19 mouse cellular contexts compared by ENCODE assay signal in genomic region chr16:90863036-90863435, GRCm38 (mm10). TPM values are rescaled to one million over a fixed set of nuclear protein-coding genes. Genes with fewer than 3 reads are reported as not detected.
"Had no signal": no experiment of that assay in that cellular context is flagged by ENCODE, and none has a peak within 500 bp of the region (broad histone marks: within the 10 kb centered on the region; RNA-seq: fewer than 3 reads in every experiment).

No protein-coding gene starts in this region.

- H3K36me3 ChIP-seq: limb, embryonic 12.5 days; limb, embryonic 15.5 days; liver, embryonic 13.5 days; midbrain, embryonic 12.5 days; midbrain, embryonic 15.5 days; neural tube, embryonic 12.5 days; neural tube, embryonic 15.5 days; stomach, embryonic 15.5 days had no signal

- H3K9ac ChIP-seq: limb, embryonic 12.5 days; limb, embryonic 15.5 days; liver, embryonic 13.5 days; midbrain, embryonic 12.5 days; midbrain, embryonic 15.5 days; neural tube, embryonic 12.5 days; neural tube, embryonic 15.5 days; stomach, embryonic 15.5 days had no signal

- H3K27me3 ChIP-seq: limb, embryonic 12.5 days; limb, embryonic 15.5 days; midbrain, embryonic 12.5 days; midbrain, embryonic 15.5 days; neural tube, embryonic 12.5 days; neural tube, embryonic 15.5 days; stomach, embryonic 15.5 days had no signal

- H3K27ac ChIP-seq: layer of hippocampus, adult 2 months; limb, embryonic 12.5 days; limb, embryonic 15.5 days; liver, embryonic 13.5 days; macrophage; midbrain, embryonic 12.5 days; midbrain, embryonic 15.5 days; neural tube, embryonic 12.5 days; neural tube, embryonic 15.5 days; stomach, embryonic 15.5 days had no signal

- H3K9me3 ChIP-seq: limb, embryonic 12.5 days; limb, embryonic 15.5 days; liver, embryonic 13.5 days; midbrain, embryonic 12.5 days; midbrain, embryonic 15.5 days; neural tube, embryonic 12.5 days; neural tube, embryonic 15.5 days; stomach, embryonic 15.5 days had no signal

- H3K4me3 ChIP-seq: layer of hippocampus, adult 2 months; limb, embryonic 12.5 days; limb, embryonic 15.5 days; liver, embryonic 13.5 days; midbrain, embryonic 12.5 days; midbrain, embryonic 15.5 days; neural tube, embryonic 12.5 days; neural tube, embryonic 15.5 days; stomach, embryonic 15.5 days had no signal

- ATAC-seq: intestine, postnatal 0 days; midbrain, embryonic 15.5 days had no signal

- H3K4me1 ChIP-seq: liver, embryonic 13.5 days; midbrain, embryonic 15.5 days; neural tube, embryonic 12.5 days; stomach, embryonic 15.5 days had no signal

- H3K4me2 ChIP-seq: limb, embryonic 12.5 days; limb, embryonic 15.5 days; liver, embryonic 13.5 days; midbrain, embryonic 12.5 days; midbrain, embryonic 15.5 days; neural tube, embryonic 12.5 days; neural tube, embryonic 15.5 days; stomach, embryonic 15.5 days had no signal

- DNase-seq: layer of hippocampus, adult 9-11 months; liver, embryonic 13.5 days; lung, adult 2 months; lung, postnatal 14 days; right cerebral cortex, adult 18-20 months; right cerebral cortex, postnatal 14 days; spleen, adult 18-20 months; thymus, postnatal 25 days had no signal

RNA-seq across cellular contexts. Expression of gene Eva1c, which starts 36.5 kb away (rescaled TPM):
- total RNA-seq: megakaryocyte, adult 5-6 weeks had no signal
- polyA plus RNA-seq: macrophage had no signal
